Mouse (Mus musculus): Measurements from ENCODE around the gene Ctnna3.

GRCm38 (mm10) chr10:64224007-64224406 is 794.1 kb downstream of the Ctnna3 start:
- TF ChIP-seq CTCF (IDR thresholded peaks at IDR 0.05; ENCODE audit: control insufficient read depth, insufficient read depth, insufficient read length) (no peak), MAX (IDR thresholded peaks at IDR 0.05) (no peak), USF1 (IDR thresholded peaks at IDR 0.05; ENCODE audit: low read depth) (no peak), MYOG (IDR thresholded peaks at IDR 0.05; ENCODE audit: control insufficient read depth, extremely low read depth, insufficient read length) (no peak), MYOD1 (IDR thresholded peaks at IDR 0.05; ENCODE audit: control insufficient read depth, insufficient read length, low read depth) (no peak)
